Mouse (Mus musculus) mouse embryonic stem cell (cell line): Measurements from ENCODE around the gene P4ha2.

Experiments
- in situ Hi-C, 2 experiments: fragments of 300-500 bp; cut with MboI; formaldehyde crosslinking; loops; 1 replicate in 1 of 2; 3 replicates in 1 of 2; pipeline ENCODE4 v1.14.3; 2019 to 2020; ENCODE audit warnings: low sequenced_read_pairs in 2 of 2, low pct_unique_long_range_greater_than_20kb in 1 of 2, mixed read lengths in 1 of 2; ENCODE audit not compliant: unreplicated experiment in 1 of 2

P4ha2 gene

DNA sequence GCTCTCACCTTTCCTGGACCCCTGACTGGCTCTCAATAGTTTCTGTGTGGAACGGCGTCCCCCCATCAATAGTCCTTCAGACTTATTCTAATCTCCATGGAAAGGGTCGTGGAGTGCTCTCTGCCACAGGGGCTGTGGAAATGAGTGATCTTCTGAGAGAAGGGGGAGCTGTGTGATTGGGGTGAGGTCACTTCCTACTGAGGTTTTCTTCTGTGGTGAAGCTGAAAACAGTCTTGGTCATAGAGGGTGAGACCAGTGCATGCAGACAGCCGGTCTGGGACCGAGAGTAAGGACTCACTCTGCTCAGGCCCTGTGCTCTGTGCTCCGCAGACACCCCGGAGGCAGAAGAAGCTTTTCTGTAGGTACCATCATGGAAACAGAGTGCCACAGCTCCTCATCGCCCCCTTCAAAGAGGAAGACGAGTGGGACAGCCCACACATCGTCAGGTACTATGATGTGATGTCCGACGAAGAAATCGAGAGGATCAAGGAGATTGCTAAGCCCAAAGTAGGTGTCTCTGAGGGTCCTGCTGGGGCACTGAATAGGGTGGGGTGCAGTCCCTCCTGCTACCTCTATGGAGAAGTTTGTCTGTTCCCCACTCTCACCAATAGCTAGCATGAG lies 20.0 kb downstream of the P4ha2 start:
- in situ Hi-C loops = no loop called here

DNA sequence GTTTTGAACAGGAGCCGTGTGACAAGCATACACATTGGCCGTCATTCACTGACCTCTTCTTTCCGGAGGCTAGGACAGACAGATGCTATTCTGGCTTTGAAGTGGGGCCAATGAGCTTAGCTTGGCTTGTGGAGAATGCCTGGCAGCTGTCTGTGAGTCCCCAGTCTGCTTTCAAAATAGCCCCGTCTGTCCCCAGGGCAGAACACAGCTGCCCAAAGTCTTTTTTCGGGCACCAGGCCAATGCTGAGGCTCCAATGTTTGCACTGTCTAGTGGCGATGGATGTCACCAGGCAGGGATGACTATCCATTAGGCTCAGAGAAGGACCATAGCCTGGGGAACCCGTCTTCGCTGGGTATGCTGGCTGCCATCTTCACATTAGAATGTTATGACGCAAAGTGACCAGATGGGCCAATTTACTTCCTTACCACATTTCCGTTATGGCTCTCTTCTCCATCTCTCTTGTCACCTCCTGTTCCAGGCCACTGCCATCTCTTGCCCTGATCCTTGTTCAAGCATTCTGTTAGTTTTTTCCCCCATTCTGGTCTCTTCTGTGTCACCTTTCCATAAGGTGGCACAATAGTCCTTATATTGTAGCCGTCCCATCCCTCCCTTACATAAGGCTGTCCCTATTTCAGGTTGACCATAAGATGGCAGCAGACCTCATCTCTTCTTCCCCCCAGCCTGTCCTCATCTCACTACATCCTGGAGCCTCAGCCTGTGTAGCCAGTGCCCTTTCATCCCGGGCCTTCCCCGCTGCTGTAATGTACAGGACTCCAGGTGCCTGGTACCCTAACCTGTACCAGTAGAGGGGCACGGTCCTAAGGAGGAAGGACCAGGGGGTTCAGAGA lies 22.7 kb downstream of the P4ha2 start:
- in situ Hi-C loops = no loop called here

DNA sequence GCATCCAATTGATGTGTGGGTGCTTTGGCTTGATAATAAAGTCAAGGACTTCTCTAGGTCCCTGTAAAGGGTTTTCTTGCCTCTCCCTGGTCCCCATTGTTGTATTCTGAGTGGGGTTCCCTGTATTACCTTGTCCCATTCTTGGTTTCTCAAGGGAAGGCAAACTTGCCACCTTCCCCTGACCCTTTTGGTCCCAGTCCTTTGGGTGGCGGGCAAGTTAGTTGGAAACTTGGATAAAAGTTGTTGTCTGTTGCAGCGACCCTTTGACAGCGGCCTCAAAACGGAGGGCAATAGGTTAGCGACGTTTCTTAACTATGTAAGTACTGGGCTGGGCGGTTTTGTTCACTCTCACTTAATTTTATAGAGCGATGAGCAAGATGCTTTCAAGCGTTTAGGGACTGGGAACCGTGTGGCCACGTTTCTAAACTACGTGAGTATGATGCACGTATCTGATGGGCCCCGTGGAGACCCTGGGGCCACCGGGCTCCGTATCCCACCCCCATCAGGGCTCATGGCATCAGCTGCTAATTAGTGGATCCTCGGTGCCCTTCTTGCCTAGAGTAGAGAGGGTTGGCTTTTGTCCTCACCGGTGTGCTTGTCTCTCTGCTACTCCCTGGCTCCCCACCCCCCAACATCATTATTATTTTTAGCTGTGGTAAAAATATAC lies 26.2 kb downstream of the P4ha2 start:
- in situ Hi-C loops = no loop called here

GRCm38 (mm10) chr11:54126654-54127374 lies 26.9 kb downstream of the P4ha2 start:
- in situ Hi-C loops = no loop called here

DNA sequence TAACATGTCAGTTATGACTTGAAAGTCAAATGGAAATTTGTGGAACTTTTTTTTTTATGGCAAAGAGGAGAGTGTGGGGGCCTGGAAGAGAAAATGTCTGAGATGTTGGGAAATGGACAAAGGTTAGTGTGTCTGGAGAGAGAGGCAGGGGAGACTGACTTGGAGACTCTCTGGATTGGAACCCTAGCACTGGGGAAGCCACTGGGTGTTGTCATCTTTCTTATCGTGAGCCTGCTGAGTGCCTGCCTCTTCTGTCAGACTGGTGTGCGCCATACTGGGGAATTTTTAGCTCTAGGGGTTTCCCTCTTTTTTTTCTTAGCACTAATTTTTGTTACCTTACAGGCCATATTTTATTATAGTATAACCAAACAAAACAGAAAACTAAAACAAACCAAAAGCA lies 27.5 kb downstream of the P4ha2 start:
- in situ Hi-C loops = no loop called here

DNA sequence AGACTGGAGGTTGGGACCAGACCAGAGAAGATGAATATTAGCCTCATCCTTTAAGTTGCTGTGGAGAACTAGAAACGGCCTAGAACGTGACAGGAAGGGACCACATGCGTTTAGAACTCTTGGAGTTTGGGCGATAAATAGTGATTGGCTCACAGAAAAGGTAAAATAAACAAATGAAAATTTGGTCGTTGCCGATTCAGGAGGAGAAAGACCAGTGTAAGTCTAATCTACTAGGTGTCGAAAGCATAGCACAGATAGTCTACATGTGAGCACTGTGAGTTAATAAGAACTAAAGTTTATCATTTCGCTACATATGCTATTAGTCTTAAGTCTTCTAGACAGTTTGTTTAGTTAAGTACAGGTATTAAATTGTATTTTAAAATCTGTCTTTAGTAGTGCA lies 30.1 kb downstream of the P4ha2 start:
- in situ Hi-C loops = no loop called here

GRCm38 (mm10) chr11:54130721-54131120 lies 30.8 kb downstream of the P4ha2 start:
- in situ Hi-C loops = no loop called here

DNA sequence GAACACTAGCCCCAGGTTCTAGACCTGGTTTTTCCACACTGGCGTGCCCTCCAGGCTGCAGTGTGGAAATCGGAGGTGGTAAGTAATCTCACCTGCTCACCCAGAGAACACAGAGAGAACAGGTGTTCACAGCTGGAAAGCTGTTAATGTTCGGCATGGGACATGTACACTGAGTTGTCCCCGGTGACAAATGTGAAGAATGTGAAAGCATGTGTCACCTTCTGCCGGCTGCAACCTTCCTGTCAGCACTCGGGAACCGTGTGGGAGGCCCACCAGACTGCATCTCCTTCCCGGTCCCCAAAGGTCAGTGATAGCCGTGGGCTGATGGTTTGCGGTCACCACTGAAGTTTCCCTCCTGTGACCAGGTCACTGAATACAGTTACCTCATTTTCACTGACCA lies 32.4 kb downstream of the P4ha2 start:
- in situ Hi-C loops = no loop called here

- in situ Hi-C loops = no loop called here
Measured at GRCm38 (mm10) chr11:54134905-54135304, 35.0 kb downstream of the P4ha2 start.

- in situ Hi-C loops = loop anchor here in 1 of 2 experiments (5.0 kb wide), 1 partner anchor 117 kb away; no protein-coding TSS in a partner anchor
Measured at GRCm38 (mm10) chr11:54140159-54140558, 40.3 kb downstream of the P4ha2 start.

- in situ Hi-C loops = loop anchor here in 1 of 2 experiments (5.0 kb wide), 1 partner anchor 116 kb away; no protein-coding TSS in a partner anchor
Measured at GRCm38 (mm10) chr11:54141200-54141971, 41.5 kb downstream of the P4ha2 start.

DNA sequence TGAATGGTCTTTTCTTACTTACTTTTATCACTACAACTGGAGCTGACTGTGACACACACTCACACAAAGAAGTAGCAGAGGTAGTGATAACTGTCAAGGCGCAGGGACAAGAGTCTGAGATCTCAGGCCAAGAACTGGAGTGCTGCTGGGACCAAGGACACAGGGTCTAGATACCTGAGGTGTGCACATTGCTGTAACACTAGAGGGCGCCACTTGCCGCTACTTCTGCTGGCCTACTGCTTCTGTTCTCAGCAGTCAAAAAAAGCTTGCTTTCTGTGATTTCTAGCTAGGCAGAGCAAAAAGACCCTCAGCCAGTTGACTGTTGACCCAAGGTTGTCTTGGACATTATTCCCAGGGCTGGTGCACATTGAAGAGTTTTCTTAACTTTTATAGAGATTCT lies 45.0 kb downstream of the P4ha2 start:
- in situ Hi-C loops = loop anchor here in 1 of 2 experiments (5.0 kb wide), 1 partner anchor 112 kb away; no protein-coding TSS in a partner anchor

DNA sequence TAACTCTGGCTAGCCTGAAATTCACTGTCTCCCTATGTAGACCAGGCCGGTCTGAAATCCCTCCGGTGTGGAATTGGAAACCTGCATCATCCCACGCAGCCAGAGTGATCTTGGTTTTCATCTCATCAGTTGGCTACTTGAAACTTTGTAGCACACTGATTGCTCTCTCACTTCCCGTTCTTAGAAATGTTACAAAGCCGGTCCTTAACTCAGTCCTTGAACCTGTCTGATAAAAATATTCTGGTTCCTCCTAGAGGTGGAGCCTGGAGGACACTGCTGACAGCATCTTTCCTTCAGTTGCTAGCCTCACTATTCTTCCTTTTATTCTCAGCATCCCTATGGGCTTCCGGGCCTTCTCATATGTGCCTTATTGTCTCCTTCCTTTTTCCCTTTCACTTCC lies 46.1 kb downstream of the P4ha2 start:
- in situ Hi-C loops = no loop called here

- in situ Hi-C loops = no loop called here
Measured at GRCm38 (mm10) chr11:54149791-54150465, 50.0 kb downstream of the P4ha2 start.

GRCm38 (mm10) chr11:54151141-54151540 lies 51.2 kb downstream of the P4ha2 start:
- in situ Hi-C loops = no loop called here

- in situ Hi-C loops = no loop called here
Measured at GRCm38 (mm10) chr11:54152957-54153356, 53.1 kb downstream of the P4ha2 start.

DNA sequence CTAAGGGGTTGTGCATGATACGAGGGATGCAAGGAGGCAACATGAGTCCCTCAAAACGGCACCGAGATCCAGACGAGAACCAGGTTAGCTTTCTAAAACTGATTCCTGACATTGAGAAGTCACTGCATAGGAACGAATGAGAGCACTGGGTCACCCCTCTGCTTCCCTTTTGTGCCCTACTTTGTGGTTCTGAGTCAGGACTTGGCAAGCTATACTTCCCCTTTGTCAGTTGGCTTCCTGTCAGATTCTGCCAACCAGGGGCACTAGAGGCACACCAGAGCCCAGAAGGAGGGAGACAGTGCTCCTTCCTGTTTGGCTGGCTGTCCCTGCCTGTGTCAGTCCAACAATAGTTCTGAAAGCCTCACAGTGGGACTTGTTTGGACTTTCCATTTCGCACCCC lies 56.0 kb downstream of the P4ha2 start:
- in situ Hi-C loops = no loop called here

GRCm38 (mm10) chr11:54156504-54156903 lies 56.6 kb downstream of the P4ha2 start:
- in situ Hi-C loops = no loop called here
